Comparison of ENCODE assay signal across 10 mouse cellular contexts in genomic region chr7:116211904-116212303, GRCm38 (mm10).
DNase-seq lines count a peak whose midpoint lies in the region; ATAC-seq lines count a peak whose summit lies in the region.
"Had no signal": no experiment of that assay in that cellular context is flagged by ENCODE, and none has a peak within 500 bp of the region (broad histone marks: within the 10 kb centered on the region; RNA-seq: fewer than 3 reads in every experiment).

No protein-coding gene starts in this region.

- peak; percentile 24 for DNase-seq in hindbrain, embryonic 10.5 days (ENCODE audit: low spot score)
- no peak for DNase-seq in hindbrain, embryonic 14.5 days (ENCODE audit: low spot score)
- peak; percentile 78 for DNase-seq in Muller cell, postnatal 12 days (ENCODE audit: inconsistent ontology term)
- peak; percentile 81 for DNase-seq in embryo, embryonic 10 days (ENCODE audit: low spot score)
- no peak for DNase-seq in right cerebral cortex, postnatal 4 days
- DNase-seq: cerebellum, adult 8-10 months; left cerebral cortex, postnatal 4 days had no signal

- peak overlapping the region; percentile 66 for H3K27ac ChIP-seq in hindbrain, embryonic 10.5 days
- no peak overlapping the region for H3K27ac ChIP-seq in hindbrain, embryonic 14.5 days
- H3K27ac ChIP-seq in midbrain, embryonic 12.5 days (replicated peaks): peak overlapping the region; percentile 54; the same call in 1 of the 2 replicates
- H3K27ac ChIP-seq: lung, embryonic 15.5 days had no signal

- no peak for ATAC-seq in hindbrain, embryonic 14.5 days (ENCODE audit: low FRiP score)
- ATAC-seq in midbrain, embryonic 12.5 days (ENCODE audit: low FRiP score, low read depth): no peak; the same call in 1 of the 2 replicates
- no peak for ATAC-seq in erythroblast, adult 5-6 weeks (replicated peaks; ENCODE audit: low FRiP score, poor library complexity, severe bottlenecking)

- H3K4me3 ChIP-seq in hindbrain, embryonic 10.5 days: 0 out of 2 replicates have a peak overlapping the region, but pooled peaks have one; percentile 6
- no peak overlapping the region for H3K4me3 ChIP-seq in hindbrain, embryonic 14.5 days (replicated peaks; ENCODE audit: low read length)
- no peak overlapping the region for H3K4me3 ChIP-seq in midbrain, embryonic 12.5 days
- H3K4me3 ChIP-seq: lung, embryonic 15.5 days had no signal

- H3K27me3 ChIP-seq in hindbrain, embryonic 10.5 days (ENCODE audit: insufficient read depth, poor library complexity, severe bottlenecking): no peaks in the 10 kb centered on the region
- no peaks in the 10 kb centered on the region for H3K27me3 ChIP-seq in hindbrain, embryonic 14.5 days (ENCODE audit: control insufficient read depth, insufficient read depth, low read length)
- H3K27me3 ChIP-seq in midbrain, embryonic 12.5 days: 0 out of 2 replicates have a peak, but pooled peaks cover 3% of the 10 kb centered on the region
- H3K27me3 ChIP-seq: lung, embryonic 15.5 days had no signal

- WGBS in hindbrain, embryonic 10.5 days: 30% methylated on average over 9 of the region's 9 CpGs
- WGBS in hindbrain, embryonic 14.5 days: 24% methylated on average over 9 of the region's 9 CpGs
- WGBS in midbrain, embryonic 12.5 days: 23% methylated on average over 9 of the region's 9 CpGs

- H3K9me3 ChIP-seq in hindbrain, embryonic 10.5 days: peaks cover 6% of the 10 kb centered on the region
- H3K9me3 ChIP-seq in hindbrain, embryonic 14.5 days (ENCODE audit: control insufficient read depth, low read length): no peaks in the 10 kb centered on the region
- peaks cover 9% of the 10 kb centered on the region; the same call in 1 of the 2 replicates for H3K9me3 ChIP-seq in midbrain, embryonic 12.5 days
- H3K9me3 ChIP-seq: lung, embryonic 15.5 days had no signal

- H3K4me1 ChIP-seq in hindbrain, embryonic 10.5 days (replicated peaks): peaks cover 47% of the 10 kb centered on the region
- peaks cover 39% of the 10 kb centered on the region for H3K4me1 ChIP-seq in hindbrain, embryonic 14.5 days (replicated peaks; ENCODE audit: control insufficient read depth, insufficient read depth, low read length)
- peaks cover 33% of the 10 kb centered on the region for H3K4me1 ChIP-seq in midbrain, embryonic 12.5 days

- H3K36me3 ChIP-seq in hindbrain, embryonic 10.5 days: peaks cover 9% of the 10 kb centered on the region
- H3K36me3 ChIP-seq in hindbrain, embryonic 14.5 days (replicated peaks; ENCODE audit: control insufficient read depth, insufficient read depth): no peaks in the 10 kb centered on the region
- H3K36me3 ChIP-seq in midbrain, embryonic 12.5 days: no peaks in the 10 kb centered on the region
- H3K36me3 ChIP-seq: lung, embryonic 15.5 days had no signal

- no peak overlapping the region for H3K4me2 ChIP-seq in hindbrain, embryonic 14.5 days (replicated peaks)
- no peak overlapping the region for H3K4me2 ChIP-seq in midbrain, embryonic 12.5 days (replicated peaks)
- H3K4me2 ChIP-seq: lung, embryonic 15.5 days had no signal

- no peak overlapping the region for H3K9ac ChIP-seq in hindbrain, embryonic 14.5 days
- no peak overlapping the region for H3K9ac ChIP-seq in midbrain, embryonic 12.5 days (replicated peaks)
- H3K9ac ChIP-seq: lung, embryonic 15.5 days had no signal

Comparison
In these comparisons a context has a peak if more than half of its experiments do, and no peak if none do; other contexts are left out.
1. DNase-seq: peak in hindbrain, embryonic 10.5 days (single experiment), Muller cell, postnatal 12 days (single experiment) and embryo, embryonic 10 days (single experiment); none in hindbrain, embryonic 14.5 days (single experiment) and right cerebral cortex, postnatal 4 days (single experiment).